Mouse (Mus musculus) urinary bladder, adult 18-20 months (tissue): ENCODE measurements at regions not wholly inside any gene's neighbourhood (a gene's known extent, or its start where the extent isn't known, plus 50 kb on each side); places are given as distances from the start of the nearest gene placed in this dataset.

ENCODE experiments used
- DNase-seq, 2 experiments: peaks; one replicate each; pipeline ENCODE4 v3.0.0; 2022; ENCODE audit warnings: low spot score in 2 of 2, mixed read lengths in 2 of 2

- DNase-seq = no peak
Observed at GRCm38 (mm10) chr10:26434586-26434985, 58.8 kb upstream of the L3mbtl3 start.

DNA sequence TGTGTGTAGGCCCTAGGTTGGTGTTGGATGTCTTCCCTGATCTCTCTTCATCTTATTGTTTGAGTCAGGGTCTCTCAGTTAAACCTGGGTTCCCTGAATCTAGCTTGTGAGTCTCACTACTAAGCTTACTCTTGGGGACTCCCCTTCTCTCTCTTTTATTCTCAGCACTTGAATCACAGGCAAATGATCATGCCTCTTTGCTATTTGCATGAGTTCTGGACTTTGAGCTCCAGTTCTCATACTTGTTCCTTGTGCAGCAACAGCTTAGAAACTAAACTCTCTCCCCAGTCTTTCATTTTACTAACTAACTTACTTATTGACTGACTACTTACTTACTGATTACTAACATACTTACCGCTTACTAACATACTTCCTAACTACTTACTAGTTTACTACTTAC, 64.9 kb upstream of the L3mbtl3 start:
- DNase-seq = no peak

DNA sequence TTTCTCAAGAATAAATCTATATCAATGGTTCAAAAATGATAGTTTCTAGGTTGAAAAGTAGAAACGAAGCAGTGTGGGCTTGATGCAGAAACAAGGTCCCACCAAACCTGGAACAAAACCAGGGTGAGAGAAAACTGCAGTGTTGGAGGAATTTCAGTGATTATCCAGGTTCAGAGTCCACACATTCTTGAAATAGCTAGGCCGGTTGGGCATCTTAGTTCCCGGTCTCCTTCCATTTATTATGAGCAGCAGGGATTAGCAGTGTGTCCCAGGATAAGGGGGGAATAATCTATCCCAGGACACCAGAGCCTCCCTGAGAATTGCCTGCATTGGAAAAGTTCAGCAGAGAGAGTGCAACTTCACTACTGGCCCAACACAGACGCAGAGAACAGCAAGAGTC, 108.5 kb upstream of the L3mbtl3 start:
- no peak for DNase-seq

DNA sequence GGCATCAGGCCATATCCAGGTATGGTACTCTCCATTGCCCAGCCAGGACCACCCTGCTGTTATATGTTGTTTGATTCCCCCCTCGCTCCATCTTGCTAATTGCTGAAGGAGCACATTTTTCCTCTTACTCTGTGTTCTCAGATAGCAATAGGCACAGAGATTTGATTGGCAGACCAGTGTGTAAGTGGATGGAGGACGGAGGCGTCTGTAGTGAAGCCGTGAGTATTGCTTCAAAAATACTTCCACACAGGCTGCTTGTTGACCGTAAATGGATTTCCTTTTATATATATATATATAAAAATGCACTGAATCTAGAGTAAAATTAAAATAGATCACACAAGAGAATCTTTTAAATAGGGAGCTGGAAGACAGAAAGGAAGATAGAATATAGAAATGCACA, 115.6 kb upstream of the L3mbtl3 start:
- no peak for DNase-seq

GRCm38 (mm10) chr10:26492146-26492545, 116.4 kb upstream of the L3mbtl3 start:
- DNase-seq = no peak

- no peak for DNase-seq
Observed at GRCm38 (mm10) chr10:26492856-26493484, 117.2 kb upstream of the L3mbtl3 start.

DNA sequence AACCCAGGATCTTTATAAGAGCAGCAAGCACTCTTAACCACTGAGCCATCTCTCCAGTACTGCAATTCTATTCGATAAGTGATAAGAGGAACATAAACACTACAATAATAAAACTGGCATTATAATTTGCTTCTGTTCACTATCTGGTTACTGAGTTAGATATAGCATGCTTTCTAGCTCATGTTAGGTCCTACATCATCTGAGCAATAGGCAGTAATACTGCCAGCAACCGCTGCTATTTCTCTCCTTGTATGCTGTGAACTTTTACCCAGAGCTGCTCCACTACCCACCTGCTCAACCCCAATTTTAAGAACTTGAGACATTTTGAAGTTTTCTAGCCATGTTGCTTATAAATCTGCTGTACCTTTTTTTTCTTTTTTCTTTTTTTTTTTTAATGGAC, 118.0 kb upstream of the L3mbtl3 start:
- no peak for DNase-seq

- DNase-seq = peak in 1 of 2 experiments; percentile 8
Observed at GRCm38 (mm10) chr10:26494380-26494781, 118.6 kb upstream of the L3mbtl3 start.

GRCm38 (mm10) chr10:26500265-26500935, 124.6 kb upstream of the L3mbtl3 start:
- DNase-seq = no peak

- no peak for DNase-seq
Observed at GRCm38 (mm10) chr10:26520879-26521278, 145.1 kb upstream of the L3mbtl3 start.

DNA sequence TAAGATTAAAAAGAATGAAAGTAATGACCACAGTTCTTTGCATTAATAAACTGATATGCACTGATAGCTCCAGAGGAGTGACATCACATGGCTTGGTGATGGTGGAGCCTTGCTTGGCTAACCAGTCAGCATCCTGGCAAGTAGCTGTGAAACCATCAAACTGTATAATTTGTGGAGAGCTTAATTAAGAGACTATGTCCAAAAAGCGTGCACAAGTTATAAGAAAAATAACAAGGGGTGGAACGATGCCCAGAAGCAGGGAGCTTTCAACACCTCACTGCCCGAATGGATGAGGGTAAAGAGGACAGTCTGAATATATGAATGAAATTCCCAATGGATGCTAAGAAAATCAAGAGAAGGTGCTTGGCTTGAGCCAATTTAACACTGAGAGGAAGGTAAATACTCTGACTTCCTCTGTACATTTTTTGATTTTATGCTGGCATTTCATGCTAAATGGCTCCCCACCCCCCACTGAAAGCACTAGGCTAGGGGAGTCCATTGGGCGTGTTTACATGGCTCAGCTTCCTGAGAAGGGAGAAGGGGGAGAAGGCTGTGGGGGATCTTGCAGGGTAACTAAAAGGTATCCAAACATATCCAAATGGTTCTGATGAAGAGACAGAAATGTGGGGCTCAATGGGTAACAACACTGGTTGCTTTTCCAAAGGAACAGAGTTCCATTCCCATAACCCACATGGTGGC, 150.2 kb upstream of the L3mbtl3 start:
- no peak for DNase-seq

DNA sequence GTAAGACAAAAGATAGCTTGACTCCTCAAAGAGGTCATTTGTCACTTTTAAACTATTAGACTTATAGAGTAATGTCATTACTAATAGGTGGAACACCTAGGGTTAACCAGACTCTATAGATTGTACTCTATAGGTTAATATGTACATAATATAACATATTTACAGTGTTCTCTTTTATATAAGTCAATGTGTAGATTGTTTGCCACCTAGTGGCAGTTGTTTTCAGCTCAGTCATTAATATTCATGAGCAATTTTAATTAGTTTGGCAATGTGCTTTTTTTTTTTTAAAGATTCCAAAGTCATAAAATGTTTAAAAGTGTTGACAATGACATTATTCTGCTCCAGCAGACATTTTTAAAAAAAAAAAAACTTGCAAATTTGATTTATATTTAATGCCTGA, 164.4 kb upstream of the L3mbtl3 start:
- DNase-seq = no peak

DNA sequence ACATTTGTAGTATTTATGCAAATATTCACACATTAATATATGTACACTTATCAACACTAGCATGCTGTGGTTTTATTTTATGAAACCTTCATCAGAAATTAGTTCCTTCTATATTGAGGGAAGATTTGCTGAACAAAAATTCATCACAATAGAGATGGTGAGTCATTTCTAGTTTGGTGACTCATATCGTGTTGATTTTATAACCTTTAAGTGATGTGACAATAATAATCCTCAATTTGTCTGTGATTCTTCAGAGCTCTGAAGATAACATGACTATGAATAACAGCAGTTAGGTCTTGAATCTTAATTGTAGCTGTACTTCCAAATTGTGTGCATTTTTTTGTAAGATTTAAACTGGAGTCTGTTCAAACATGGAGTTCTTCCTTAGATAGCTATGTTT, 168.3 kb upstream of the L3mbtl3 start:
- DNase-seq = no peak

DNA sequence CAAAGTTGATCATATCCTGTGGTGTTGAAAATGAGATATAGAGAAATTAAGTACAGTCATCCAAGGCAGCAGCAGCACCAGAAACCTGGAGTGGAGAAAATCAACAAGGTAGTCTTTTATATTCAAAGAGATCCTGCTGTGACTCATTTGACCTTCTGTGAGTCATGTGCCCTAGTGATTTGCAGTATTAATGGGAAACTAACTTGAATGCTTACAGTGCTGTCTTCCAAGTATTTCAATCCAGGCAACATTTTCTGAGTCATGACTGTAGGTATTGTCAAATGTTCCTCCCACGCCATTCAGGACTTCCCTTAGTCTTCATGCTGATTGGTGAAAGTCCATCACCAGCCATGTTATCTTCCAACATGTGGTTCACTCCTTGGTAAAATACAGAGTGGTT, 169.0 kb upstream of the L3mbtl3 start:
- DNase-seq = no peak

- DNase-seq = no peak
Observed at GRCm38 (mm10) chr10:26556246-26556645, 180.5 kb upstream of the L3mbtl3 start.

DNA sequence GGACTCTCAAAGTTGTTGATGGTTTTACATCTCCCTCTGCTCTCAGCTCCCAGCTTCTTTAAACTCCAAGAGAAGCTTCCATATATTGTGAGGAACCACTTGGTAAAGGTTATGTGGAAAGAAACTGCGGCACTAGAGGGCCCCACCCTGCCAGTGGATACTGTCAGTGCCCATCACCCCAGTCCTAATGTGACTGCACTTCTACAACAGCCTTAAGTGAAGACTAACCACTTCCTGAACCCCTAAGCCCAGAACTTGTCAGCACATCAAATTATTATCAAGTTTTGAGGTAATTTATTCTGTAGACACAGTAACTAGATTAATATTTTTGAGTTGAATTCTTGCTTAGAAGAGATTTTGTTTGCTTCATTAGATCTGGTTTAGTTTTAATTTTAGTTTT, 182.3 kb upstream of the L3mbtl3 start:
- no peak for DNase-seq

DNA sequence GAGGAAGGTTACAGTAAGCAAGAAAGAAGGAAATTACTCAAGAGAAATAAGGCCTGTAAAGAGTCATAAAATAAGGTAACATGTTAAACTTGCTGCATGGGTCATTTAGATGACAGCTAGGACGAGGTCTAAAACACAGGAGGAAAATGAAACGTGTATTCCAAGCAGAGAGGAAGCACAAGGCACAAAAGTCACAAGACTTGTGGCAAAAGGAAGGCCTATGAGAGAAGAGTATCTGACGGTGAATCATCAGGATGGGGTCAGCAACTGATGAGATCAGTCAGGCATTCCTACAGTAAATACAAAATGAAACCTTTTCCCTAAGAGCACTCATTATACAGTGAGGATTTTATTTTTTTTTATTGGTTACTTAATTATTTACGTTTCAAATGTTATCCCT, 183.6 kb upstream of the L3mbtl3 start:
- no peak for DNase-seq

DNA sequence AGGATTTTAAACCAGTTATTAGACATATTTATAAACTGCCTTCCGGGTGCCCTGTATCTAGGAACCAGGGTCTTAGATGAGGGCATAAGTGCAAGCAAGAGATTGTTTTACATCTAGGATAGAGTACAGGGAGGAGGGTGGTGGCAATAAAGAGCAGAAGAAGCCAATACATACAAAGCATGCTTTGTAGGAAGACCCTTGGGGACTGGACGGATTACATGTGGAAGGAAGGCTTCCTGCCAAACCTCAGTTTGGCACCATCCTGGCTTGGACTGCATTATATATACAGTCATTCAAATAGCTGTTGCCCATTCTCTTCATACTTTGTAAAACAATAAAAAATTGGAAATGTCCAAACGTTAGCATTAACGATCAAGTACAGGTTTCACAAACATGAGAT, 184.7 kb upstream of the L3mbtl3 start:
- no peak for DNase-seq

GRCm38 (mm10) chr10:26564462-26564861, 188.7 kb upstream of the L3mbtl3 start:
- DNase-seq = peak; percentile 42 to 70

DNA sequence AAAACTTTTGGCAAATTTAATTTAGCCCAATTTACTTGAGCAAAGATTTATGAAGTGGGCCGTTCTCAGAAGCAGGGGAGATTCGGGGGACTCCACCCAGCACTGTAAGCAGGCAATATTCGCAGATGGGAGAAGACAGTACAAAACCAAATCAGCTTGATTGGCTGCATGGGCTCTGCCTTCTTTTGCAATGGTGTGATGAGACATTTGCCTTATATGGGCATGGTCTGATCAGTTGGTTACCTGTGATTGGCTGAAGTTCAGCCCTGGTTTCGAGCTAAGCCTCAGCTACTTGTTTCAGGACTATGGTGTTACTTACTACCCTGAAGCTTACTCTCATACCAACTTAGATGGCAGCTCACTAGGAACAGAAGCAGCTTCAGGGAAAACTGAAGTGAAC, 185.6 kb upstream of the Arhgap18 start:
- DNase-seq = no peak

DNA sequence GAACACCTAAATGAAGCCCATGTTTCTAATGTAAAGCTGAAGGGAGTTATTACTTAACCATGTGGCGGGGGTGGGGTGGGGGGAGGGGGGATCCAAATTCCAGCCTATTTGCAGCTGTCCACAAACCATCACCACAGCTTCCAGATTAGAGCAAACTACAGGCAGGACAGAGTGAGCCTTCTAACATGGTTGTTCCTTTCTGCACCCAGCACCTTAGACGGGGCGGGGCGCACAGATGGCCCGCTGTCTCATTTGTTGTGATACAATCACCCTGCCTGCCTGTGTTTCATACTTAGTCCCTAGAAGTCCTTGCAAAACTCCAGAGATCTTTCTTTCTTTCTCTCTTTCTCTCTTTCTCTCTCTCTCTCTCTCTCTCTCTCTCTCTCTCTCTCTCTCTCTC, 182.8 kb upstream of the Arhgap18 start:
- no peak for DNase-seq

GRCm38 (mm10) chr10:26571377-26571776, 181.8 kb upstream of the Arhgap18 start:
- no peak for DNase-seq

DNA sequence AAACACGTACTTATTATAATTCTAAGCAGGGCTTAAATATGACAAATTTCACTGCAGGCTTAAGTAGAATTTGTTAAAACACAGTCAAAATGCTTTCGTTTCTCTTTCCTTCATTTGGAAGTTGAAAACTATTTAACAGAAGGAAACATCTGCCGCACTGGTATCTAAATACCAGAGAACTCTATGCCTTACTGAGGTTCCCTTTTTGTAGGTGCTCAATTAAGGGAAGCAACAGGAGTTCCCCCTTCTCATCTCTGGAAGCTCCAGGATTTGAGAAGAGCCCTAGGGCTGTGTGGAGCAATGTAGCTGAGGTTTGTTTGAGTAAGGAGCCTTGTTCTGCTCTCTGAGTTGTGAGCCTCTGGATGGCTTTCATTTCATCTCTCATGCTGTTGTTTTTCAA, 177.1 kb upstream of the Arhgap18 start:
- no peak for DNase-seq
